Mouse (Mus musculus): ENCODE data around the gene Gm3182. TPM values are rescaled to one million over a fixed set of nuclear protein-coding genes. Genes with fewer than 3 reads are reported as not detected.
"Not testable (repeated sequence)": the region's sequence is repeated elsewhere in the genome, so short reads cannot be mapped to it uniquely, and the experiment has no call there.

The Gm3182 gene
- not detected in 2 replicates for polyA plus RNA-seq (2015; fragmentation: Nextera tagmentation; extraction: Ambion mirVana)

- H3K27ac ChIP-seq; H3K4me3 ChIP-seq; H3K9me3 ChIP-seq; H3K36me3 ChIP-seq; H3K27me3 ChIP-seq; ATAC-seq (ENCODE audit: insufficient number of reproducible peaks, low FRiP score, low TSS enrichment, low read depth); H3K4me2 ChIP-seq; H3K4me1 ChIP-seq; H3K9ac ChIP-seq: not testable (repeated sequence)
- WGBS, result 67% methylated on average over 1 of the region's 2 CpGs
Measured at GRCm38 (mm10) chr14:4481445-4481844, at the start of gene Gm3182. Gene Gm3182, plus strand, starts transcription at chr14:4481745.

GRCm38 (mm10) chr14:4499425-4499824 is 17.9 kb downstream of the Gm3182 start:
- H3K4me3 ChIP-seq, result peak overlapping the region; percentile 25
- WGBS, result 0% methylated on average over 14 of the region's 25 CpGs
- peak overlapping the region; percentile 37 for H3K4me2 ChIP-seq
- not testable (repeated sequence) for H3K4me1 ChIP-seq; ATAC-seq (ENCODE audit: insufficient number of reproducible peaks, low FRiP score, low TSS enrichment, low read depth); H3K9me3 ChIP-seq; H3K36me3 ChIP-seq; H3K27ac ChIP-seq; H3K27me3 ChIP-seq; H3K9ac ChIP-seq

Other genes starting within 250 kb of the Gm3182 start
- not detected in 2 replicates for gene Gm3138, start 232.1 kb upstream of the Gm3182 start, polyA plus RNA-seq (2015; fragmentation: Nextera tagmentation; extraction: Ambion mirVana)
- gene Gm3149, start 164.5 kb upstream of the Gm3182 start, polyA plus RNA-seq (2015; fragmentation: Nextera tagmentation; extraction: Ambion mirVana), result not detected in 2 replicates
- 0.16 and 0.31 TPM in 2 replicates for gene 2610042L04Rik, start 147.0 kb upstream of the Gm3182 start, polyA plus RNA-seq (2015; fragmentation: Nextera tagmentation; extraction: Ambion mirVana)
- not detected in 2 replicates for gene Gm3159, start 84.2 kb upstream of the Gm3182 start, polyA plus RNA-seq (2015; fragmentation: Nextera tagmentation; extraction: Ambion mirVana)
- gene Gm3164, start 66.3 kb upstream of the Gm3182 start, polyA plus RNA-seq (2015; fragmentation: Nextera tagmentation; extraction: Ambion mirVana), result 0.34 and 0.47 TPM in 2 replicates
- gene Gm3173, start 50.8 kb upstream of the Gm3182 start, polyA plus RNA-seq (2015; fragmentation: Nextera tagmentation; extraction: Ambion mirVana), result not detected in 2 replicates
- gene Gm3047, start 73.7 kb downstream of the Gm3182 start, polyA plus RNA-seq (2015; fragmentation: Nextera tagmentation; extraction: Ambion mirVana), result not detected in 2 replicates
- not detected in 2 replicates for gene Gm8159, start 150.6 kb downstream of the Gm3182 start, polyA plus RNA-seq (2015; fragmentation: Nextera tagmentation; extraction: Ambion mirVana)
- not detected in 2 replicates for gene Gm3239, start 182.4 kb downstream of the Gm3182 start, polyA plus RNA-seq (2015; fragmentation: Nextera tagmentation; extraction: Ambion mirVana)
- not detected in 2 replicates for gene Gm7876, start 227.5 kb downstream of the Gm3182 start, polyA plus RNA-seq (2015; fragmentation: Nextera tagmentation; extraction: Ambion mirVana)
- 0.14 TPM in 1 of 2 replicates, not detected in the other for gene Gm3252, start 245.0 kb downstream of the Gm3182 start, polyA plus RNA-seq (2015; fragmentation: Nextera tagmentation; extraction: Ambion mirVana)